Mouse (Mus musculus): ENCODE measurements around the gene H2-DMb2. TPM values are rescaled to one million over a fixed set of nuclear protein-coding genes. Genes with fewer than 3 reads are reported as not detected.

H2-DMb2 gene
- polyA plus RNA-seq, 1 experiment from 2014 or later, result 0.23 TPM

GRCm38 (mm10) chr17:34186885-34187260, 43.8 kb downstream of the H2-DMb2 start:
- DNase-seq (ENCODE audit: low spot score), result no peak
- 0 out of 2 replicates have a peak, but pooled peaks cover 7% of the 10 kb centered on the region for H3K4me1 ChIP-seq (ENCODE audit: control insufficient read depth, insufficient read depth, low read length)
- H3K27me3 ChIP-seq (ENCODE audit: control insufficient read depth, insufficient read depth, low read length), result peaks cover 36% of the 10 kb centered on the region
- H3K9me3 ChIP-seq (ENCODE audit: control insufficient read depth, low read length), result no peaks in the 10 kb centered on the region
- H3K9ac ChIP-seq (ENCODE audit: low read length), result no peak overlapping the region
- H3K4me2 ChIP-seq (ENCODE audit: low read depth, severe bottlenecking), result peak overlapping the region; percentile 77
- WGBS, result 3% methylated on average over 14 of the region's 14 CpGs
- H3K4me3 ChIP-seq (ENCODE audit: low read depth, low read length), result peak overlapping the region; percentile 47
- ATAC-seq (ENCODE audit: insufficient number of reproducible peaks, low FRiP score, low TSS enrichment, low read depth), result no peak; the same call in 1 of the 2 replicates
- no peaks in the 10 kb centered on the region for H3K36me3 ChIP-seq (ENCODE audit: control insufficient read depth, insufficient read depth, low read length)
- H3K27ac ChIP-seq (replicated peaks; ENCODE audit: low read depth, low read length), result no peak overlapping the region

- ATAC-seq (ENCODE audit: insufficient number of reproducible peaks, low FRiP score, low TSS enrichment, low read depth) (peak; percentile 92), DNase-seq (ENCODE audit: low spot score) (peak; percentile 99)
- H3K36me3 ChIP-seq (ENCODE audit: control insufficient read depth, insufficient read depth, low read length), result no peaks in the 10 kb centered on the region
- peaks cover 37% of the 10 kb centered on the region for H3K27me3 ChIP-seq (ENCODE audit: control insufficient read depth, insufficient read depth, low read length)
- H3K4me2 ChIP-seq (ENCODE audit: low read depth, severe bottlenecking), result peak within 1 kb of the TSS; percentile 77
- WGBS, result under 1% methylated on average over 43 of the region's 46 CpGs
- H3K27ac ChIP-seq (replicated peaks; ENCODE audit: low read depth, low read length), result no peak within 1 kb of the TSS
- H3K9ac ChIP-seq (ENCODE audit: low read length), result peak within 1 kb of the TSS; percentile 24
- H3K9me3 ChIP-seq (ENCODE audit: control insufficient read depth, low read length), result no peaks in the 10 kb centered on the region
- H3K4me3 ChIP-seq (ENCODE audit: low read depth, low read length), result peak within 1 kb of the TSS; percentile 47
- 0 out of 2 replicates have a peak, but pooled peaks cover 7% of the 10 kb centered on the region for H3K4me1 ChIP-seq (ENCODE audit: control insufficient read depth, insufficient read depth, low read length)
Measured at GRCm38 (mm10) chr17:34187261-34187916, 44.3 kb downstream of the H2-DMb2 start, which contains the start of the genes Tap1 and Psmb9. Gene Tap1 (plus strand): TSS chr17:34187553. Gene Psmb9 (minus strand): TSS chr17:34187764.

DNA sequence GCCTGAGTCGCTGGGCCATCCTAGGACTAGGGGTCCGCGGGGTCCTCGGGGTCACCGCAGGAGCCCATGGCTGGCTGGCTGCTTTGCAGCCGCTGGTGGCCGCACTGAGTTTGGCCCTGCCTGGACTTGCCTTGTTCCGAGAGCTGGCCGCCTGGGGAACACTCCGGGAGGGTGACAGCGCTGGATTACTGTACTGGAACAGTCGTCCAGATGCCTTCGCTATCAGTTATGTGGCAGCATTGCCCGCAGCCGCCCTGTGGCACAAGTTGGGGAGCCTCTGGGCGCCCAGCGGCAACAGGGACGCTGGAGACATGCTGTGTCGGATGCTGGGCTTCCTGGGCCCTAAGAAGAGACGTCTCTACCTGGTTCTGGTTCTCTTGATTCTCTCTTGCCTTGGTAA, 44.9 kb downstream of the H2-DMb2 start:
- no peak for DNase-seq (ENCODE audit: low spot score)
- peak; percentile 23; the same call in 1 of the 2 replicates for ATAC-seq (ENCODE audit: insufficient number of reproducible peaks, low FRiP score, low TSS enrichment, low read depth)
- H3K27ac ChIP-seq (replicated peaks; ENCODE audit: low read depth, low read length), result no peak overlapping the region
- no peaks in the 10 kb centered on the region for H3K9me3 ChIP-seq (ENCODE audit: control insufficient read depth, low read length)
- no peaks in the 10 kb centered on the region for H3K36me3 ChIP-seq (ENCODE audit: control insufficient read depth, insufficient read depth, low read length)
- peak overlapping the region; percentile 77 for H3K4me2 ChIP-seq (ENCODE audit: low read depth, severe bottlenecking)
- peak overlapping the region; percentile 24 for H3K9ac ChIP-seq (ENCODE audit: low read length)
- 0 out of 2 replicates have a peak, but pooled peaks cover 7% of the 10 kb centered on the region for H3K4me1 ChIP-seq (ENCODE audit: control insufficient read depth, insufficient read depth, low read length)
- H3K4me3 ChIP-seq (ENCODE audit: low read depth, low read length), result peak overlapping the region; percentile 47
- WGBS, result 5% methylated on average over 20 of the region's 20 CpGs
- H3K27me3 ChIP-seq (ENCODE audit: control insufficient read depth, insufficient read depth, low read length), result peaks cover 42% of the 10 kb centered on the region

DNA sequence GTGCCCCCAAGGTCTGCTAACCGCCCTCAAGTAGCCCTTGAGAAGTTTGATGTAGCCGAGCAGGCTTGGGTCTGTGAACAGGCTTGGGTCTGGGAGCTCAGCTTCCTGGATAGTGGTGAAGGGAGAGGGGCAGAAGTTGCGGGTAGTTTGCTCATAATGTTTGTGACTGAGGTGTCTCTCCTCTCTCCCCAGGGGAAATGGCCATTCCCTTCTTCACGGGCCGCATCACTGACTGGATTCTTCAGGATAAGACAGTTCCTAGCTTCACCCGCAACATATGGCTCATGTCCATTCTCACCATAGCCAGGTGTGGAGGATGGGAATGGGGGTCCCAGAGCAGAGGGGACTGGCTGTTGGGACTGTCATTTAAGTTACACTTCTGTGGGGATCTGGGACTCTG, 45.9 kb downstream of the H2-DMb2 start:
- Histone ChIP-seq H3K4me2 (ENCODE audit: low read depth, severe bottlenecking) (no peak overlapping the region), H3K27ac (replicated peaks; ENCODE audit: low read depth, low read length) (no peak overlapping the region), H3K4me3 (ENCODE audit: low read depth, low read length) (no peak overlapping the region), H3K9me3 (ENCODE audit: control insufficient read depth, low read length) (no peaks in the 10 kb centered on the region), H3K27me3 (ENCODE audit: control insufficient read depth, insufficient read depth, low read length) (peaks cover 47% of the 10 kb centered on the region), H3K4me1 (ENCODE audit: control insufficient read depth, insufficient read depth, low read length) (0 out of 2 replicates have a peak, but pooled peaks cover 7% of the 10 kb centered on the region), H3K36me3 (ENCODE audit: control insufficient read depth, insufficient read depth, low read length) (no peaks in the 10 kb centered on the region), H3K9ac (ENCODE audit: low read length) (no peak overlapping the region)
- no peak for ATAC-seq (ENCODE audit: insufficient number of reproducible peaks, low FRiP score, low TSS enrichment, low read depth)
- DNase-seq (ENCODE audit: low spot score), result no peak
- WGBS, result 67% methylated on average over 6 of the region's 6 CpGs

DNA sequence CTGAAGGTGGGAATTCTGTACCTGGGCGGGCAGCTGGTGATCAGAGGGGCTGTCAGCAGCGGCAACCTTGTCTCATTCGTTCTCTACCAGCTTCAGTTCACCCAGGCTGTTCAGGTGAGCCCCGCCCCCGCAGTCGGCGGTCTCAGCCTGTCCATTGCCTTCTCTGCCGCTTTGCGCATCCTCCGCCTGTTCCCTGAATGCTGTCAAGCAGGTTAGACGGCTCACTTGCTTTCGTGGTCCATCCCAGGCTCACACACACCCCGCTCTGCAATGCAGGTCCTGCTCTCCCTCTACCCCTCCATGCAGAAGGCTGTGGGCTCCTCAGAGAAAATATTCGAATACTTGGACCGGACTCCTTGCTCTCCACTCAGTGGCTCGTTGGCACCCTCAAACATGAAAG, 49.7 kb downstream of the H2-DMb2 start:
- ATAC-seq (ENCODE audit: insufficient number of reproducible peaks, low FRiP score, low TSS enrichment, low read depth) (no peak), DNase-seq (ENCODE audit: low spot score) (no peak)
- peaks cover 60% of the 10 kb centered on the region for H3K27me3 ChIP-seq (ENCODE audit: control insufficient read depth, insufficient read depth, low read length)
- H3K9me3 ChIP-seq (ENCODE audit: control insufficient read depth, low read length), result no peaks in the 10 kb centered on the region
- 0 out of 2 replicates have a peak, but pooled peaks cover 2% of the 10 kb centered on the region for H3K4me1 ChIP-seq (ENCODE audit: control insufficient read depth, insufficient read depth, low read length)
- no peak overlapping the region for H3K9ac ChIP-seq (ENCODE audit: low read length)
- no peak overlapping the region for H3K27ac ChIP-seq (replicated peaks; ENCODE audit: low read depth, low read length)
- H3K4me2 ChIP-seq (ENCODE audit: low read depth, severe bottlenecking), result no peak overlapping the region
- no peak overlapping the region for H3K4me3 ChIP-seq (ENCODE audit: low read depth, low read length)
- WGBS, result 24% methylated on average over 16 of the region's 16 CpGs
- H3K36me3 ChIP-seq (ENCODE audit: control insufficient read depth, insufficient read depth, low read length), result no peaks in the 10 kb centered on the region

GRCm38 (mm10) chr17:34193468-34193867, 50.4 kb downstream of the H2-DMb2 start:
- Histone ChIP-seq H3K4me1 (ENCODE audit: control insufficient read depth, insufficient read depth, low read length) (no peaks in the 10 kb centered on the region), H3K9ac (ENCODE audit: low read length) (no peak overlapping the region), H3K4me3 (ENCODE audit: low read depth, low read length) (no peak overlapping the region), H3K4me2 (ENCODE audit: low read depth, severe bottlenecking) (no peak overlapping the region), H3K27ac (replicated peaks; ENCODE audit: low read depth, low read length) (no peak overlapping the region), H3K9me3 (ENCODE audit: control insufficient read depth, low read length) (no peaks in the 10 kb centered on the region), H3K36me3 (ENCODE audit: control insufficient read depth, insufficient read depth, low read length) (no peaks in the 10 kb centered on the region), H3K27me3 (ENCODE audit: control insufficient read depth, insufficient read depth, low read length) (peaks cover 61% of the 10 kb centered on the region)
- 47% methylated on average over 8 of the region's 8 CpGs for WGBS
- DNase-seq (ENCODE audit: low spot score) (no peak), ATAC-seq (ENCODE audit: insufficient number of reproducible peaks, low FRiP score, low TSS enrichment, low read depth) (no peak)

GRCm38 (mm10) chr17:34194723-34195122, 51.6 kb downstream of the H2-DMb2 start:
- Histone ChIP-seq H3K4me3 (ENCODE audit: low read depth, low read length) (no peak overlapping the region), H3K27me3 (ENCODE audit: control insufficient read depth, insufficient read depth, low read length) (peaks cover 67% of the 10 kb centered on the region), H3K9me3 (ENCODE audit: control insufficient read depth, low read length) (no peaks in the 10 kb centered on the region), H3K4me1 (ENCODE audit: control insufficient read depth, insufficient read depth, low read length) (no peaks in the 10 kb centered on the region), H3K27ac (replicated peaks; ENCODE audit: low read depth, low read length) (no peak overlapping the region), H3K4me2 (ENCODE audit: low read depth, severe bottlenecking) (no peak overlapping the region), H3K36me3 (ENCODE audit: control insufficient read depth, insufficient read depth, low read length) (no peaks in the 10 kb centered on the region), H3K9ac (ENCODE audit: low read length) (no peak overlapping the region)
- DNase-seq (ENCODE audit: low spot score), result no peak
- ATAC-seq (ENCODE audit: insufficient number of reproducible peaks, low FRiP score, low TSS enrichment, low read depth), result no peak
- 87% methylated on average over 4 of the region's 4 CpGs for WGBS

DNA sequence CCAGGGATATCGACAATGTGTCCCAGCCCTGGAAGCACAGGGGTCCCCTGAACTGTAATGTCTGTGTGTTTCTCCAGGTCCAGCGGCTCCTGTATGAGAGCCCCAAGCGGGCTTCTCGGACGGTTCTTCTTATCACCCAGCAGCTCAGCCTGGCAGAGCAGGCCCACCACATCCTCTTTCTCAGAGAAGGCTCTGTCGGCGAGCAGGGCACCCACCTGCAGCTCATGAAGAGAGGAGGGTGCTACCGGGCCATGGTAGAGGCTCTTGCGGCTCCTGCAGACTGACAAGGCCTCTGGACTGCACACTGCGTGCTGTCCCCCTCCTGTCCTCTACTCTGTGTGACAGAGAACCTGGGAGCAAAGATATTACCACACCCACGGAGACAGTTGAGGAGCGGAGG, 53.4 kb downstream of the H2-DMb2 start:
- Histone ChIP-seq H3K9me3 (ENCODE audit: control insufficient read depth, low read length) (no peaks in the 10 kb centered on the region), H3K4me1 (ENCODE audit: control insufficient read depth, insufficient read depth, low read length) (no peaks in the 10 kb centered on the region), H3K36me3 (ENCODE audit: control insufficient read depth, insufficient read depth, low read length) (no peaks in the 10 kb centered on the region), H3K4me2 (ENCODE audit: low read depth, severe bottlenecking) (no peak overlapping the region), H3K4me3 (ENCODE audit: low read depth, low read length) (no peak overlapping the region), H3K27ac (replicated peaks; ENCODE audit: low read depth, low read length) (no peak overlapping the region), H3K27me3 (ENCODE audit: control insufficient read depth, insufficient read depth, low read length) (peaks cover 64% of the 10 kb centered on the region), H3K9ac (ENCODE audit: low read length) (no peak overlapping the region)
- ATAC-seq (ENCODE audit: insufficient number of reproducible peaks, low FRiP score, low TSS enrichment, low read depth), result no peak
- 35% methylated on average over 12 of the region's 12 CpGs for WGBS
- no peak for DNase-seq (ENCODE audit: low spot score)
